24 mouse cellular contexts compared by ENCODE assay signal in the genomic region with DNA sequence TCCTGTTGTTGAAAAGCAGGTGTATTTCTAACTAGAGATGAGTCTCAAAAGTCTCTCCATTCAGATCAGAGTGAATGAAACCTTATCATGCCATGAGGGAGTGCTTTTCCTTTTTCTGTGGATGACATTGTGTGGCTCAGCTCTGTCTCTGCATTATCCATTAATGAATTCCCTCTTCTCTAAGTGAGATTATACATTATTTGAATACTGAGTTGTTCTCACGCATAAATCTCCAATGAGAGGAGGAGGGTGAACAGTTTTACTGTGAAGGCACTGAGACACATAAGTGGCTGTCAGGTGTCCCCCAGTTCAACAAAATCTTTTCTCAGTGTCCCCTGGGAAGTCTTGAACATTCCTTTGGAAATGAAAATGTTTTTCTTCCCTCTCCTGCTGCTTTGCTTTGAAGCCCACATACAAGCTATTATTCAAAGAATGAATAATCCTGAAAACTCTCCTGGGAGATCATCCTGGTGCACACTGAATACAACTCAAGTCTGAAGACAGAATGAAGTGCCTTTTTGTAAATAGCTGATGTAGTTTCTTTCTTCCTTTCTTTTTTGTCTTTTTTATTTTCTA.
DNase-seq lines count a peak whose midpoint lies in the region; ATAC-seq lines count a peak whose summit lies in the region.
"Had no signal": no experiment of that assay in that cellular context is flagged by ENCODE, and none has a peak within 500 bp of the region (broad histone marks: within the 10 kb centered on the region; RNA-seq: fewer than 3 reads in every experiment).

No protein-coding gene starts in this region.

- no peak overlapping the region for H3K9ac ChIP-seq in forebrain, embryonic 14.5 days (ENCODE audit: low read length)
- H3K9ac ChIP-seq in forebrain, embryonic 15.5 days (replicated peaks): no peak overlapping the region
- H3K9ac ChIP-seq in midbrain, embryonic 11.5 days (ENCODE audit: low read length): no peak overlapping the region
- no peak overlapping the region for H3K9ac ChIP-seq in midbrain, embryonic 15.5 days
- H3K9ac ChIP-seq: embryonic facial prominence, embryonic 12.5 days; hindbrain, embryonic 15.5 days had no signal

- no peak overlapping the region for H3K4me3 ChIP-seq in forebrain, embryonic 14.5 days (ENCODE audit: low read depth, low read length)
- no peak overlapping the region for H3K4me3 ChIP-seq in forebrain, embryonic 15.5 days
- H3K4me3 ChIP-seq in midbrain, embryonic 11.5 days (ENCODE audit: low read depth, low read length): no peak overlapping the region
- no peak overlapping the region for H3K4me3 ChIP-seq in midbrain, embryonic 10.5 days
- H3K4me3 ChIP-seq in midbrain, embryonic 15.5 days: no peak overlapping the region
- H3K4me3 ChIP-seq: embryonic facial prominence, embryonic 12.5 days; heart, embryonic 10.5 days; hindbrain, embryonic 15.5 days had no signal

- DNase-seq in embryo, embryonic 10.5 days (ENCODE audit: low spot score): peak; percentile 25
- DNase-seq in embryo, embryonic 9.5 days (ENCODE audit: extremely low spot score): no peak
- DNase-seq in forebrain, embryonic 14.5 days (ENCODE audit: low spot score): peak; percentile 35
- DNase-seq in midbrain, embryonic 11.5 days (ENCODE audit: low spot score, missing footprints): peak; percentile 87
- DNase-seq in midbrain, embryonic 10.5 days (ENCODE audit: low spot score): no peak
- no peak for DNase-seq in adrenal gland, postnatal 14 days
- DNase-seq: adrenal gland, adult 8-10 months; B cell, adult 2 months; cerebellum, adult 11-12 months; cerebellum, adult 9-10 months; cerebellum, postnatal 25 days; gastrocnemius, postnatal 10 days; heart, adult 18-20 months; heart, postnatal 10 days; heart, postnatal 4 days had no signal

- no peak overlapping the region for H3K27ac ChIP-seq in forebrain, embryonic 14.5 days (ENCODE audit: low read depth, low read length)
- H3K27ac ChIP-seq in forebrain, embryonic 15.5 days (replicated peaks): no peak overlapping the region
- H3K27ac ChIP-seq in midbrain, embryonic 11.5 days (ENCODE audit: low read depth, low read length): no peak overlapping the region
- H3K27ac ChIP-seq in midbrain, embryonic 10.5 days (replicated peaks): no peak overlapping the region
- H3K27ac ChIP-seq in midbrain, embryonic 15.5 days: 0 out of 2 replicates have a peak overlapping the region, but pooled peaks have one; percentile 11
- H3K27ac ChIP-seq: embryonic facial prominence, embryonic 12.5 days; heart, embryonic 10.5 days; hindbrain, embryonic 15.5 days had no signal

- H3K4me1 ChIP-seq in forebrain, embryonic 14.5 days (ENCODE audit: control insufficient read depth, insufficient read depth, low read length): no peaks in the 10 kb centered on the region
- H3K4me1 ChIP-seq in forebrain, embryonic 15.5 days: no peaks in the 10 kb centered on the region
- H3K4me1 ChIP-seq in midbrain, embryonic 11.5 days (ENCODE audit: control insufficient read depth, insufficient read depth, low read length): 0 out of 2 replicates have a peak, but pooled peaks cover 3% of the 10 kb centered on the region
- H3K4me1 ChIP-seq in midbrain, embryonic 10.5 days: peaks cover 9% of the 10 kb centered on the region
- peaks cover 8% of the 10 kb centered on the region; the same call in 1 of the 2 replicates for H3K4me1 ChIP-seq in midbrain, embryonic 15.5 days
- H3K4me1 ChIP-seq: embryonic facial prominence, embryonic 12.5 days; heart, embryonic 10.5 days; hindbrain, embryonic 15.5 days had no signal

- H3K27me3 ChIP-seq in forebrain, embryonic 14.5 days (replicated peaks; ENCODE audit: control insufficient read depth, insufficient read depth, low read length): no peaks in the 10 kb centered on the region
- H3K27me3 ChIP-seq in forebrain, embryonic 15.5 days: no peaks in the 10 kb centered on the region
- H3K27me3 ChIP-seq in midbrain, embryonic 11.5 days (ENCODE audit: control insufficient read depth, insufficient read depth, low read length): no peaks in the 10 kb centered on the region
- no peaks in the 10 kb centered on the region for H3K27me3 ChIP-seq in midbrain, embryonic 10.5 days (ENCODE audit: low read depth, poor library complexity, severe bottlenecking)
- no peaks in the 10 kb centered on the region for H3K27me3 ChIP-seq in midbrain, embryonic 15.5 days (replicated peaks)
- H3K27me3 ChIP-seq: embryonic facial prominence, embryonic 12.5 days; hindbrain, embryonic 15.5 days had no signal

- H3K9me3 ChIP-seq in forebrain, embryonic 14.5 days (replicated peaks; ENCODE audit: control insufficient read depth, low read length): no peaks in the 10 kb centered on the region
- H3K9me3 ChIP-seq in forebrain, embryonic 15.5 days: no peaks in the 10 kb centered on the region
- no peaks in the 10 kb centered on the region for H3K9me3 ChIP-seq in midbrain, embryonic 11.5 days (ENCODE audit: control insufficient read depth, low read length)
- H3K9me3 ChIP-seq in midbrain, embryonic 10.5 days (replicated peaks): peaks cover 3% of the 10 kb centered on the region; the same call in 1 of the 2 replicates
- no peaks in the 10 kb centered on the region for H3K9me3 ChIP-seq in midbrain, embryonic 15.5 days
- H3K9me3 ChIP-seq: embryonic facial prominence, embryonic 12.5 days; heart, embryonic 10.5 days; hindbrain, embryonic 15.5 days had no signal

- no peak overlapping the region for H3K4me2 ChIP-seq in forebrain, embryonic 14.5 days (ENCODE audit: low read length)
- no peak overlapping the region for H3K4me2 ChIP-seq in forebrain, embryonic 15.5 days (replicated peaks)
- no peak overlapping the region for H3K4me2 ChIP-seq in midbrain, embryonic 11.5 days
- no peak overlapping the region for H3K4me2 ChIP-seq in midbrain, embryonic 15.5 days
- H3K4me2 ChIP-seq: embryonic facial prominence, embryonic 12.5 days; hindbrain, embryonic 15.5 days had no signal

- no peaks in the 10 kb centered on the region for H3K36me3 ChIP-seq in forebrain, embryonic 14.5 days (ENCODE audit: control insufficient read depth, insufficient read depth, low read length)
- no peaks in the 10 kb centered on the region for H3K36me3 ChIP-seq in forebrain, embryonic 15.5 days
- no peaks in the 10 kb centered on the region for H3K36me3 ChIP-seq in midbrain, embryonic 11.5 days (ENCODE audit: control insufficient read depth, insufficient read depth, low read length)
- H3K36me3 ChIP-seq in midbrain, embryonic 10.5 days: no peaks in the 10 kb centered on the region
- H3K36me3 ChIP-seq in midbrain, embryonic 15.5 days (replicated peaks): no peaks in the 10 kb centered on the region
- H3K36me3 ChIP-seq: embryonic facial prominence, embryonic 12.5 days; G1E; heart, embryonic 10.5 days; hindbrain, embryonic 15.5 days had no signal

- ATAC-seq in forebrain, embryonic 14.5 days: 0 out of 2 replicates have a peak, but pooled peaks have one; percentile 23
- ATAC-seq in forebrain, embryonic 15.5 days (replicated peaks): no peak
- peak; percentile 51 for ATAC-seq in midbrain, embryonic 11.5 days (ENCODE audit: low FRiP score)
- ATAC-seq in midbrain, embryonic 15.5 days (replicated peaks): peak; percentile 78
- ATAC-seq: CD4-positive, CD25-positive, alpha-beta regulatory T cell, adult 4 months; inflammation-experienced regulatory T-cells, adult 6 months; intestine, postnatal 0 days had no signal

- WGBS in forebrain, embryonic 14.5 days: 24% methylated on average over 1 of the region's 1 CpGs
- 24% methylated on average over 1 of the region's 1 CpGs for WGBS in forebrain, embryonic 15.5 days
- WGBS in midbrain, embryonic 11.5 days: 23% methylated on average over 1 of the region's 1 CpGs
- 31% methylated on average over 1 of the region's 1 CpGs for WGBS in midbrain, embryonic 10.5 days
- WGBS in midbrain, embryonic 15.5 days: 18% methylated on average over 1 of the region's 1 CpGs

Comparison
In these comparisons a context has a peak if more than half of its experiments do, and no peak if none do; other contexts are left out.
1. DNase-seq: peak in embryo, embryonic 10.5 days (single experiment), forebrain, embryonic 14.5 days (single experiment) and midbrain, embryonic 11.5 days (single experiment); none in embryo, embryonic 9.5 days (single experiment), midbrain, embryonic 10.5 days (single experiment) and adrenal gland, postnatal 14 days (single experiment).